Mouse (Mus musculus) lung, adult 2 months (tissue): ENCODE data around the gene Tet1.

Experiments
- CTCF ChIP-seq: fragments of 200-500 bp; IDR thresholded peaks from 2 replicates; pipeline ENCODE4 v1.5.1; 2011; ENCODE audit warnings: mild to moderate bottlenecking, low read length, control low read depth; ENCODE audit not compliant: insufficient read depth
- POLR2A ChIP-seq: fragments of 200-500 bp; IDR thresholded peaks from 2 replicates; pipeline ENCODE4 v1.6.1; 2011; ENCODE audit warnings: low read depth, mild to moderate bottlenecking, control low read depth, low read length, borderline replicate concordance; ENCODE audit errors: extremely low read depth

DNA sequence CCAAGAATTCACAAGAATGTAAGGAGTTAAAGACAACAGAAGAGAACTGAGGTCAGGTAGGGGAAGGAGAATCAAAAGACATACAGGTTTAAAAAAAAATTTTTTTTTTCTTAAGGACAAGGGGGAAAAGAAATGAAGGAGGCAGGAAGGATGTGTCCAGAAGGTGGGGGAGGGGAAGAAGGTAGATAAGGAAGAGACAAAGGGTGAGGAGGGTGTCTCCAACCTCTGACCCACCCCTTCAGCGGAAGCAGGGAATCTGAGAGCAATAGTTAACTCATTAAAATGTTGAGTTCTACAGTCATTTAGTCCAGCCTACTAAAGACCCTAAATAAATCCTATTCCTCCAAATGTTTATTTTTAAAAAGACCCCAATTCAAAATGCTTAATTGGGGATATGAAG lies 24.3 kb downstream of the Tet1 start:
- TF ChIP-seq POLR2A (no peak), CTCF (no peak)
